Mouse (Mus musculus) frontal cortex, adult (tissue): Measurements from ENCODE around the gene Creb5.
A peak's percentile ranks its signal among the peaks of the same experiment; 100 is the strongest.

Source experiments
- ATAC-seq: cut with Nextera tagmentation; 2 replicates; pipeline ENCODE4 v1.9.2; 2017; ENCODE audit warnings: mild to moderate bottlenecking, moderate library complexity, mixed read lengths; ENCODE audit not compliant: low TSS enrichment

The Creb5 gene

DNA sequence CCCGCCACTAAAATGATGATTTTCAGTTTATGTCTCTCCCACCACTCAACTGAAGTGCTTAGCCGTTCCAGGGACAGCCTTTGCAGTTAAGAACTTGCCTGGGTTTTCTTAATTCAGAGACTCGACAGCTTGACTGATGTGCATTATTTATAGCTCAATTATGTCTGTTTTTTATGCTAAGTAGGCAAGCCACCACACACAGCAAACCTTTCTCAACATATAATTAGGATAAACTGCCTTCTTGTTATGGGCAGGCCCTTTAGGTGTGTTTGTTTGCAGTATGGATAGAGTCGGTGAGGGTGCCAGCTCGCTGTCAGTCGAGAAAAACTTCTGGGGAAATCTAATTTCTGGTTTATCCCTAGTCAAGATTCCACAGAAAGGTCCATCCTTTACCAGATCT lies 409.4 kb downstream of the Creb5 start:
- ATAC-seq, result no peak

DNA sequence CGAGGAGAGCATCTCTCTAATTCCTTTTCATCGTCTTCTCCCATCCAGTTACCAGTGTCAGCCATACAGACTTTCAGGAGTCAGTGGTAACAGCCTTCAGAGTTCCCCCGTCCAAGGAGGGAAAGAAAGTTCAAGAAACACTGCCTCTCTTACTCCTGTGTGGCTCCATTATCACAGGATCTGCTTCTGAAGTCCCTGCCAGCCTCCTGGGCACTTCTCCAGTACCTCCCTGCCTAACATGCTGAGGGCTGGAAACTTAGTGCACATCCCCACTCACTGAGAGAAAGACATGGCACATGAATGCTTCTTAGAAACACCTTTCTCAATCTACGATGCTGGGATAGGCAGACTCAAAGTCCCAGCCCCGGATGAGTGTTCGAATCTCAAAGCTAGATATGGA lies 409.9 kb downstream of the Creb5 start:
- no peak for ATAC-seq

- no peak for ATAC-seq
Observed at GRCm38 (mm10) chr6:53698128-53698749, 411.2 kb downstream of the Creb5 start.

GRCm38 (mm10) chr6:53704440-53704839 lies 417.4 kb downstream of the Creb5 start:
- no peak for ATAC-seq

DNA sequence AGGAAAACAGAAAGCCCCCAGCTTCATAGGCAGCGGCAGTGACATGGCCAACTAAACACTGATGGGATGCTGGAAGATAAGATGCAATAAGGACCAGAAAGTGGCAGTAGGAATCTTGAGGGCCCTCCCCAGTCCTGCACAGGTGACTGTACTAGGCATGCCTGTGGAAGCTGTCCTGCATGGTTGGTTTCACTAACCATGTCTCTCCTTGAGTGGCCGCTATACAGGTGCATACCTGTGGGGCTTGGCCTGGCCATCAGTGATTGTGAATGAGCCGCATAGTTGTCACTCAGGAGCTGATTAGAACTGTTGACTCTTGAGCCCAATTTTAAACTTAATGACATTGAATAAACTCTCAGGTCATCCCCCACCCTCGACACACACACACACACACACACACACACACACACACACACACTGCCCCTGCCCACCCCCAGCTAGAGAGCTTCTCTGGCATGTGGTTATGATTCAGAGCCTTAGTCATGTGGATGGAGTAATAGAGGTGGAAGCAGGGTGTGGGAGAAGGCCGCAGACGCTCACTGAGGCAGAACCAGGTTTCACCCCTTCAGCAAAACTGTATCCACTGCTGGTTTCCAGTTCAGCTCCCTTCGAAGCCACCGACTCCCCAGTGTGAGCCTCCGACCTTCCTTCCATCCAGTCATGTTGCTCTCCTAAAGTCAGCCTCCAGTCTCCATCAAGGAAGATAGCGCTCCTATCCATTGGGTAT lies 419.7 kb downstream of the Creb5 start:
- ATAC-seq, result no peak

DNA sequence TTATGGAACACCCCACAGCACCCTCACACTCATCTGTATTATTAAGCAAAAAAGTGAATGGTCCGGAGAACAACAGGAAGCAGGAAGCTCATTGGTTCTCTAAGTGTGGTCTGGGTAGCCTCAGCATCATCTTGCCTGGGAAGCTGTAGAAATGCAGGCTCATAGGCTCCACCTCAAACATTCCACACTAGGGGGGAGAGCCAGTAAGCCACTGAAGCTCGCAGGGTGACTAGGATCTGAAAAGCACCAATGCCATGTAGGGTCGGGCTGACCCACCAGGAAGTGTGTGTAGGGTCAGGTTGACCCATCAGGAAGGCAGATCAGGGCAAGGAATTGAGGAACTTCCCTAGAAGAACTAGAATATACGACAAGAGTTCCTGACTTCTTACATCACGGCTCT lies 420.7 kb downstream of the Creb5 start:
- ATAC-seq, result no peak

DNA sequence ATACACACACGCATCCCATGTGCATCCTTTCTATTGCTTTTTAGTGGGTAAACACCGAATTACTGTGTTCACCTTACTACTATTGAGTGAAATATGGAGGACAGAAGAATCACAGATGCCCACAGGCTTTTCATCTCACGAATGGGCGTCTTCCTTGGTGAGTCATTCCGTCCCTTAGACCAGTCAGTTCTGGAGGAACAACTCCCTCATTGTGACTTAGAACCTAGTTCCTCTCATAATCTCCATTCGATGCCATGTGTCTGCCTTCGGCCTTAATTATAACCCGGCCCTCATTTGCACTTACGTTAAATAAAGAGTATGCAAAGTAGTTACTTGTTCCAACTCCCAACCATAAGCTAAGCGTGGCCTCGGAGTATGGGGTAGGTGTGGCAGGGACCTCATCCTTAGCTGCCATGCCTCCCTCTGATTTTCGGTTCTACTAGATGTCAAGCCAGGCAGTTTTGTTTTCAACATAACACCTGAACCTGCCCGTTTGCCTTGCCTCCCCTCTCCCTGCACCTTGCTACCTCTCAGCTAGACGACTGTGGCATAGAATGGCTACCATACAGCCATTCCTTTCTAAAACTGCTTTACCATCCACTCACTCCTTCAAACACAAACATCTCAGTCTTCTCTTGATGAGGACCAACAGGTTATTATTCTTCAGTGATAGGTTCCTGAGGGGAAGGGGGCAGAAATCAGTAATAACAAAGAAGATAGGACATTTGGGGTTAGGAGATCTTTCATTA lies 422.8 kb downstream of the Creb5 start:
- ATAC-seq, result no peak

GRCm38 (mm10) chr6:53710560-53710959 lies 423.5 kb downstream of the Creb5 start:
- no peak for ATAC-seq

DNA sequence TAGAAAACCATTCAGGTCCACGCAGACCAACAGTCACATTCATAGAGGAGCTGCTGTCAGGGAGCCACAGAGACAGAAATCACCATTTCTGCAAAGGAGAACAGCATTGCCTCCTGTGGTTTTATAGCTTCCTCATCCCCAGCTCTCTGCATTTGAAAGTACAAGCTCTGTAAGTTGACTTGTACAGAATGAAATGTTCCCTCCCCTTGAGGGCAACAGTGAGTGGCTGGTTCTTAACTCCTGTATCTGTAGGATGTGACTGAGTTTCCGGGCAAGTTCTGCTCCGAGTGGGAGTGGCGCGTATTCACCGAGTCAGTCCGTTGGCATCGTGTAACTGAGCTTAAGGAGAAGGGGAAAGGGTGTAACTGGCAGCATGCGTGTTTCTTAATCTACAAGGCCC lies 426.1 kb downstream of the Creb5 start:
- ATAC-seq, result no peak

DNA sequence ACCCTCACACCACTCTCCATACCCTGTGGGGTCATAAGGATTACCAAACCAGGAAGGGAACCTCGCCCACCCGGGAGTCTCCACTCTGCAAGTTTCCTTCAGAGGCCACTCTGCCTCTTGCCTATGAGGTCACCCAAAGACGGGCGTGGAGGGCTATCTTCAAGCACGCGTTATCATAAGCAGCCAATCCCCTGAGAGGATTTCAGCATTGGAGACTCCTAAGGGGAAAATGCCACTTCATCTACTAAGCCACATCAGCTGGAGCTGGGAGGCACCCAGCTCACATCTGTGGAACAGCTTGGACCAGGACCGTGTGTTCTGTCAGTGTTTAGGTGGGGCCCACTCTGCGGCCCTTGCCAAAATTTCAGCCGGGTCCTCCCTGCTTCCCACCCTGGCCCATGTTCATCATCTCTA lies 427.8 kb downstream of the Creb5 start:
- ATAC-seq, result no peak

GRCm38 (mm10) chr6:53716013-53716412 lies 428.9 kb downstream of the Creb5 start:
- ATAC-seq, result no peak

GRCm38 (mm10) chr6:53720009-53720408 lies 432.9 kb downstream of the Creb5 start:
- ATAC-seq, result no peak

- peak; percentile 70 for ATAC-seq
Observed at GRCm38 (mm10) chr6:53721595-53721994, 434.5 kb downstream of the Creb5 start.

GRCm38 (mm10) chr6:53722694-53723093 lies 435.6 kb downstream of the Creb5 start:
- ATAC-seq, result no peak

DNA sequence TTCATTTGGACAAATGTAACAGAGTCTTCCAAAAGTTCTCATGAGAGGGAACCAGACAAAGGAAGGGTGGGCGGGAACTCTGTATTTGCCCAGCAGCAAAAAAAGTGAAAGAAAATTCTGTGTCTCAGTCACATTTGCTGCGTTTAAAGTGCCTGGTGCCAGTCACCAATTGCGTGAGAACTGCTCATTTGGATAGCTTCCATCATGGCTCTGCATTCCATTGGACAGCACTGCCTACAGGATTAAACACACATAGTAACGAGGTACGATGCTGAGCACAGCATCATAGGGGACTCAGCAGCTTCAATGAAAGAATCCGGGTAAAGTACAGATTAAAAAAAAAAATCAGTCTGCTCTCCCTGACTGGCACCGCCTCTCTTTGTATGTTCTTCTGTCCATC lies 443.4 kb downstream of the Creb5 start:
- ATAC-seq, result no peak

DNA sequence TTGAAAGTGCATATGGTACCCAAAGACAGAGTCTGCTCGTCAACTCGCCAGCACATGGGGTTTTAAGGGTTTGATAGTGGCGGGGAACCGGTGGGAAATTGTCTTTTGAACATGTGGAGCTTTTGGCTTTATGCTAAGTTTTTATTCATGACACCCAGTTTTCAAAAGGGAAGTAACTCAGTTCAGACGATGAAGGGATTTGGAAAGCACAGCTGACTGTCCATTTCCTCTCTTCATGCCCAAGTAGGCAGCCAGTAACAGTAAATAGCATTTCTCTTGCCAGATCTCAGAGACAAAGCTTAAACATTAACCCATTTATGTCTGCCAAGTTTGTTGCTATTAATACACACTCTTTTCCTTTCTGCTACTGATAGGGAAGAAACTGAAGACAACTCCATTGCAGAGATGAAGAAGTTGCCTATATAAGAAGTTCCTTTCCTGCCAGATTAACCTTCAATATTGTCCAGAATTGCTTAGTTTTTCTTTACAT lies 444.0 kb downstream of the Creb5 start:
- no peak for ATAC-seq

DNA sequence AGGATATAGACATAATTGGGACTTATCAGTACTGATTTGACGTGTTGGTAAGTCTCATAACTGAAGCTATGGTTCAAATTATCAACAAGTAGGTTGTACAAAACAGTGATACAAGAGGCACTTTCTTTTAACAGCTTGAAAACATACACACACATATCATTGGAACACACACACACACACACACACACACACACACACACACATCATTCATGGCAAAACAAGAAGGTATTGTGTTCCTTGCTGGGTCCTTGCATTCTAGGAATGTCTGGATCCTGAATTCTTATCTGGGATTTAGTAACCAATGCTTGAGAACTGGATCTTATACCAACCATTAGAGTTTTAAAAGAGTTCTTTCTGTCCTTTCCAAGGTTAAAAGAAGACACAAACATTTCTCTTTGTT lies 446.5 kb downstream of the Creb5 start:
- ATAC-seq, result no peak

DNA sequence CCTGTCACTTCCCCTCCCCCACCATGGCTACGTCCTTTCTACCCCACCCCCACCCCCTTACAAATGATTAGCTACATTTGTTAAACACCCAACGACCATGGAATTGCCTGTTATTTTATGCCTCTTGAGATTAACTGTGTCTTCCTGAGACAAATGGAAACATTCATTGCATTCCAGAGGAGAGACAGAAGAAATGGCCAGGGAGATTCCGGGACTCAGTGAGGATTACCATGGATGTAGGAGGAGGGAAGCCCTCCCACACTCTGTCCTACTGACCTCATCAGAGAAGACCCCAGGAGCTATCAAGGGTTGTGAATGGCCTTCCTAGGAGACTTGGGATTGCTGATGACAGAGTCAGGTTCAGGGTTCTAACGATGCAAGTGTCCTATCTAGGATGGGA lies 446.9 kb downstream of the Creb5 start:
- no peak for ATAC-seq

GRCm38 (mm10) chr6:53735696-53736095 lies 448.6 kb downstream of the Creb5 start:
- no peak for ATAC-seq

DNA sequence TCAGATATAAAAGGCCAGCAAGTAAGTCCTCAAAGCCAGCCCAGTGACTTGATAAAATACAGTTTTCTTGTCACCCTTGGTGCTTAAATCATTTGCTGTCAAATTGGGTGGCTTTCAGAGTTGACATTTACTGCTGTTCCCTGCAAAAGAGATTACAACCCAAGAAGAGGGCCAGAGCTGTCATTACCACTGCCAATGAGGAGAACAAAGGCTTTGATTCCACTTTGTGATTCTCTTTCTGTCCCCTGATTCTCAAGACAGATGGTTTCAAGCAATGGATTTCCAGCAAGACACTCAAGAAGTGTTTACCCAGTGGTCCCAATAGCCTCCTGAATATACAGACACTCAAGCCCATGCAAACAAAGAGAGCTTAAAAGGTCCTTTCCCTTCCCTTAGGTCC lies 451.1 kb downstream of the Creb5 start:
- ATAC-seq, result no peak

- peak; percentile 90 for ATAC-seq
Observed at GRCm38 (mm10) chr6:53741222-53741621, 454.2 kb downstream of the Creb5 start.
